Mouse (Mus musculus) layer of hippocampus, adult 2 months (tissue): ENCODE measurements at regions not wholly inside any gene's neighbourhood (a gene's known extent, or its start where the extent isn't known, plus 50 kb on each side); places are given as distances from the start of the nearest gene placed in this dataset.
A peak's percentile ranks its signal among the peaks of the same experiment; 100 is the strongest.

ENCODE experiments used
- DNase-seq, 2 experiments: peaks; one replicate each; pipeline ENCODE4 v3.0.0; 2022; ENCODE audit warnings: low spot score in 2 of 2
- H3K27ac ChIP-seq: fragments of 200-600 bp; 2 replicates; pipeline ENCODE4 v1.8.1; 2022
- H3K4me3 ChIP-seq: fragments of 200-600 bp; 2 replicates; pipeline ENCODE4 v1.8.1; 2022; ENCODE audit warnings: mild to moderate bottlenecking
- CTCF ChIP-seq: fragments of 200-600 bp; conservative IDR thresholded peaks from 2 replicates; pipeline ENCODE4 v1.8.1; 2022; ENCODE audit warnings: antibody characterized with exemption, mild to moderate bottlenecking, moderate library complexity

DNA sequence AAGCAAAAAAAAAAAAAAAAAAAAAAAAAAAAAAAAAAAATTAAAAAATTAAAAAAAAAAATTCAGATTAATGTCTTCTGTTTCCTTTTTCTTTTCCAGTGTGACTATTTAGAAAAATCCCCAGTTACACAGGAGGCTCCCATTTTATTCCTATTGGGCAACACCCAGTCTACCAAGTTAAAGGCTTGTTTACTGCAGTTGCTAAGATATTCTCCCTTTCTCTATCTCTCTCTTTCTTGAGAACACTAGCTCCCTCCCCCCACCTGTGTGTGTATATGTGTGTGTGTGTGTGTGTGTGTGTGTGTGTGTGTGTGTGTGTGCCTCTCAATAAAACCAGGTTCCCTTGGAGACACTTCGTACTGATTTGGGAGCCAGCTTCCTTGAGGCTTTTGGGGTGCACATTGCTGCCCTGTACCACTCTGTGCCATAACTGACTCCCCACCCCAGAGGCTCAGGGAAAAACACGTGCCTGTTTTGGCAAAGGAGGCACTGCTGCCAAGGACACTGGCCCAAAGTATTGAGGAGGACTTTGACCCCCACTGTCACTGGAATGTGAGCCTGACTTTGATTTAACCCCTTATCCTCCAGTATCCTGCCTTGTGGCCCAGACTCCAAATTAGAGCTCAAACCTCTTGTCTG lies 50.3 kb downstream of the Anapc15-ps start:
- TF ChIP-seq CTCF, result no peak
- no peak for DNase-seq

DNA sequence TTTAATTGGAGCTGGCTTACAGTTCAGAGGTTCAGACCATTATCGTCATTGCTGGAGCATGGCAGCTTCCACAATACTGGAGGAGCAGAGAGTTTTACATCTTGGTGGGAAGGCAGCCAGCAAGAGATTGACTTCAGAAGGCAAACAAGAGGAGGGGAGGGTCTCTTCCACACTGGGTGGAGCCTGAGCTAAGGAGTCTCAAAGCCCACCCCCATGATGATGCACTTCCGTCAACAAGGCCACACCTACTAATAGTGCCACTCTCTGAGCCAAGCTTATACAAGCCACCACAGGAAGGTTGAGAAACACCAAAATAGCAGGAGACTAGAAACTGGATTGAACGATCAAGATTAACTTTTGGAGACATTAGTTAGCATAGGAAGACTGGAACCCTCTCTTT lies 52.5 kb downstream of the Anapc15-ps start:
- no peak for TF ChIP-seq CTCF
- DNase-seq, result no peak
- H3K27ac ChIP-seq, result no peak overlapping the region
- no peak overlapping the region for H3K4me3 ChIP-seq

More for the DNA sequence above, 50.3 kb downstream of the Anapc15-ps start:
- Histone ChIP-seq H3K4me3 (no peak overlapping the region), H3K27ac (0 out of 2 replicates have a peak overlapping the region, but pooled peaks have one; percentile 59)

DNA sequence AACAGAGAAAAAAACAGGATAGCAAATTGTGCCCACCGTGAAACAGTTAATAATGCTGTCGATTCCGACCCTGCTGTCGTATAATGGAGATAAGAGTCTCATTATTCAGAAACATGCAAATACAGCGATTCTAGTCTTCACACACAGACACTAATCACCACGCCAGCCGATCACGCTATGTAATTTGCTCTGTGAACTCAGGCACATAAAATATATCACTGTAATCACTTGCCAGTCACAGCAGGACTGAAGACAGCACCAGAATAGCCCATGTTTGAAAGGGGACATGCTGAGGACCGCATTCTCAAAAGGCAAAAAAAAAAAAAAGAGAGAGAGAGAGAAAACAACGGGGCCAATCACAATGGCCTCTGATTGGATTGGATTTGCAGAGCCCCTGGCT lies 53.6 kb downstream of the Anapc15-ps start:
- DNase-seq, result no peak
- H3K4me3 ChIP-seq, result no peak overlapping the region
- H3K27ac ChIP-seq, result no peak overlapping the region
- no peak for TF ChIP-seq CTCF

GRCm38 (mm10) chr10:95618451-95619079 lies 54.6 kb upstream of the Nudt4 start:
- DNase-seq, result no peak
- H3K27ac ChIP-seq, result no peak overlapping the region
- no peak for TF ChIP-seq CTCF
- H3K4me3 ChIP-seq, result no peak overlapping the region

- no peak for TF ChIP-seq CTCF
- no peak for DNase-seq
- no peak overlapping the region for H3K4me3 ChIP-seq
- H3K27ac ChIP-seq, result no peak overlapping the region
These were observed 52.9 kb upstream of the Nudt4 start for GRCm38 (mm10) chr10:95616821-95617220.

DNA sequence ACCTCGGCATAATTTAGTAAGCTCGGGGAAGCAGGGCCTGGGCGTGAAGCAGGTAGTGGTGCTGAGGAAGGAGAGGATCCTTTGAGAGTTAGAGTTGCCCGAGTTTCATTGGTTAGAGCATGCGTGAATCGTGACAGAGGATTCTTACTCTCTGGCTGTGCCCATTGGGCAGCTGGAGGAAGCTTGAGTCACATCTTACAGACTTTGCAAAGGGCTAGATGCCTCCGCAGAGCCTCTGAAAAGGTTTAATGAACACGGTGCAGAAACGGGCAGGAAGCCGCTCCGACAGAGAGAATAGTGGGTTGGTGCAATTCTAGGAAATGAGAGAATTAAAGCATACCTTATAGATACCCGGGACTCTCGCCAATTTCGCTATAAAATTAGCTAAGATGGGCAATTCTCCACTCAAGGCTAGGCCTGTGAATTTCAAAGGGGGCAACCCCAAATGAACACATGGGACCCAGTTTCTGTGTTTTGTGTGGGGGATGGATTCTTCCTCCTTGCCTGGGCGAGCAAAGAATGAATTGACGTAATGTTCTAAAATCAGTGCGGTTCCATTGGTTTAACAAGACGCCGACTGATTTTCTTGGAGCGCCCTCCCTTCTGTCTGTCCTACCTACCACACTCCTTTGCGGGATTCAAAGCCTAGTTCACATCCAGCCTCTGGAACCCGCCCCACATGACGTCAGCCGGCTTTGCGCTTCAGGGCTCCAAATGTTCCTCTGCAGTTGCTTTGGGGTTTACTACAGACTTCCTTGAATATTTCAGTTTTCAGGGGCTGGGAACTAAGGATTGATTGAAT lies 52.1 kb upstream of the Nudt4 start:
- Histone ChIP-seq H3K27ac (no peak overlapping the region), H3K4me3 (no peak overlapping the region)

More for the DNA sequence above, 52.1 kb upstream of the Nudt4 start:
- DNase-seq, result peak in 1 of 2 experiments; percentile 13
- no peak for TF ChIP-seq CTCF
